ENCODE assay signal across 12 mouse cellular contexts in the genomic region with DNA sequence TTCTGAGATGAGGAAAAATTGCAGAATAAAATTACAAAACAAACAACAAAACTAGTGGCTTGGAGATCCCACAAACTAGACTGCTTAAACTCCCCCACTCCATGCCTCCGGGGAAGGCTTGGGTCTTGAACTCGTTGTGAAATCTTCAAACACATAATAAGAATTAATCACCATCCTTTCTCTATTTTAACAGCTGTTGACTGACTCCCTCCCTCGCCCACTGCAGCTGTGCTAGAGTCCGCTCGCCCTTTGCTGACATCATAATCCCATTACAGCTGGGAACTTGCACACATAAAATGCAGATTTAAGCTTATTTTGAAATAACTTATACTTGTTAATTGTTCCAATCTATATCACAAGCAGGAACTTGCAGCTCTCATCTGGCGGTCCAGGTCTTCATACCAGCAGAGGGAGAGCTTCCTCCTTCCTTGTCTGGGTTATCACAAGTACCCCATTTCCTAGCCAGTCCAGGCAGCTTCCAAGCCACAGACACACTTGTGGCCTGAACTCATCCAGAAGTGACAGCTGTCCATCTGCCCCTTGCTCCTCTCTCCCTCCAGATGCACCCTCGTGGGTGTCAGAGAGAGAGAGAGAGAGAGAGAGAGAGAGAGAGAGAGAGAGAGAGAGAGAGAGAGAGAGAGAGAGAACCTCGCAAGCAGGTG.
DNase-seq lines count a peak whose midpoint lies in the region; ATAC-seq and TF ChIP-seq lines count a peak whose summit lies in the region.
"Had no signal": no experiment of that assay in that cellular context is flagged by ENCODE, and none has a peak within 500 bp of the region (broad histone marks: within the 10 kb centered on the region; RNA-seq: fewer than 3 reads in every experiment).

No protein-coding gene starts in this region.

- H3K4me3 ChIP-seq in layer of hippocampus, adult 2 months = no peak overlapping the region
- H3K4me3 ChIP-seq in embryonic facial prominence, embryonic 12.5 days = no peak overlapping the region
- H3K4me3 ChIP-seq: embryonic facial prominence, embryonic 15.5 days; liver, embryonic 12.5 days had no signal

- peak; percentile 18 to 33 for DNase-seq in heart, adult 18-20 months
- DNase-seq in heart, postnatal 25 days (ENCODE audit: low spot score) = no peak
- DNase-seq in layer of hippocampus, adult 2 months (ENCODE audit: low spot score in 2 of 2) = no peak
- DNase-seq in layer of hippocampus, postnatal 25 days (ENCODE audit: extremely low spot score in 1 of 2, low spot score in 1 of 2) = no peak
- DNase-seq in neural tube, embryonic 10.5 days (ENCODE audit: extremely low spot score, low spot score) = peak; percentile 29
- DNase-seq in spleen, postnatal 36 days (ENCODE audit: low spot score in 2 of 2) = no peak
- DNase-seq in layer of hippocampus, postnatal 36 days = no peak
- DNase-seq: cerebellum, adult 11-12 months; thymus, postnatal 4 days had no signal

- H3K36me3 ChIP-seq in embryonic facial prominence, embryonic 12.5 days = no peaks in the 10 kb centered on the region
- H3K36me3 ChIP-seq: embryonic facial prominence, embryonic 15.5 days; liver, embryonic 12.5 days had no signal

- TF ChIP-seq CTCF in layer of hippocampus, adult 2 months (conservative IDR thresholded peaks at IDR 0.05) = peak; percentile 29

- H3K27ac ChIP-seq in layer of hippocampus, adult 2 months = no peak overlapping the region
- H3K27ac ChIP-seq in embryonic facial prominence, embryonic 12.5 days = peak overlapping the region; percentile 64; the same call in 1 of the 2 replicates
- H3K27ac ChIP-seq: embryonic facial prominence, embryonic 15.5 days; liver, embryonic 12.5 days had no signal

- H3K27me3 ChIP-seq in embryonic facial prominence, embryonic 12.5 days = peaks cover 5% of the 10 kb centered on the region; the same call in 1 of the 2 replicates
- H3K27me3 ChIP-seq: liver, embryonic 12.5 days had no signal

- H3K9ac ChIP-seq in embryonic facial prominence, embryonic 12.5 days = no peak overlapping the region
- H3K9ac ChIP-seq: embryonic facial prominence, embryonic 15.5 days; liver, embryonic 12.5 days had no signal

- peaks cover 60% of the 10 kb centered on the region for H3K4me1 ChIP-seq in embryonic facial prominence, embryonic 12.5 days
- H3K4me1 ChIP-seq: liver, embryonic 12.5 days had no signal

- ATAC-seq in embryonic facial prominence, embryonic 12.5 days (ENCODE audit: insufficient number of reproducible peaks, insufficient read depth, low FRiP score, low TSS enrichment) = no peak
- ATAC-seq: liver, embryonic 12.5 days had no signal

- 31% methylated on average over 8 of the region's 8 CpGs for WGBS in embryonic facial prominence, embryonic 12.5 days

- intact Hi-C loops in heart, postnatal 25 days (cut with DNase I) = loop anchor here (5.0 kb wide), 1 partner anchor 212 kb away; no protein-coding TSS in a partner anchor

- H3K9me3 ChIP-seq in embryonic facial prominence, embryonic 12.5 days = no peaks in the 10 kb centered on the region
- H3K9me3 ChIP-seq: embryonic facial prominence, embryonic 15.5 days; liver, embryonic 12.5 days had no signal

- no peak overlapping the region for H3K4me2 ChIP-seq in embryonic facial prominence, embryonic 12.5 days (replicated peaks)
- H3K4me2 ChIP-seq: embryonic facial prominence, embryonic 15.5 days; liver, embryonic 12.5 days had no signal

Comparison
In these comparisons a context has a peak if more than half of its experiments do, and no peak if none do; other contexts are left out.
1. DNase-seq: peak in heart, adult 18-20 months (2 of 2) and neural tube, embryonic 10.5 days (single experiment); none in heart, postnatal 25 days (single experiment), layer of hippocampus, adult 2 months (0 of 2), layer of hippocampus, postnatal 25 days (0 of 2), spleen, postnatal 36 days (0 of 2) and layer of hippocampus, postnatal 36 days (0 of 2).